Mouse (Mus musculus) liver, embryonic 14.5 days (tissue): ENCODE data around the gene Clrn2.

Experiments used
- CTCF ChIP-seq: IDR thresholded peaks from 2 replicates; pipeline ENCODE4 v1.5.1; 2016; ENCODE audit warnings: antibody characterized with exemption, low read depth, control low read depth
- EP300 ChIP-seq: IDR thresholded peaks from 2 replicates; pipeline ENCODE4 v1.6.1; 2016; ENCODE audit warnings: antibody characterized with exemption, low read depth

DNA sequence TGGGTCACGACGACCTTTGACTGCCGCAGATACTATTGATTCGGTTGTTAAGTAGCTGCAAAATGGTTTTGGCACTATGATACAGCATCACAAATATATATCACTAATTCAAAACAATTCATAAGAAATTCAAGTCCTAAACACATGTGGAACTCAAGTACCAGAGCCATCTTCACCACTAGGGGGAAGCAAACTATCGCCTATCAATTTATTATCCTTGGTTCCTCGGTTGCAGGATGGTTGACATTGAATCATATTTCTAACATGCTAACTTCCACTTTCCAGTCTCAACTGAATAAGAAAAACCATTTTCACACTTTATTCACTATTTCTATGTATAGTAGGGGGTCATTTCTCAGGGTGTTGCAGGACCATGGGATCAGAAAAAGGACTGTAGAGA is 20.7 kb downstream of the Clrn2 start:
- TF ChIP-seq CTCF: peak; percentile 65
- no peak for TF ChIP-seq EP300
